Mouse (Mus musculus): ENCODE data around the gene Clrn3.

- TF ChIP-seq CTCF (IDR thresholded peaks at IDR 0.05; ENCODE audit: control insufficient read depth, insufficient read depth, low read length) (no peak), POLR2A (IDR thresholded peaks at IDR 0.05; ENCODE audit: borderline replicate concordance, control insufficient read depth, low read depth, low read length) (no peak)
These were observed 38.0 kb downstream of the Clrn3 start for GRCm38 (mm10) chr7:135490500-135490886.
